Mouse (Mus musculus): Measurements from ENCODE around the gene Pex5l. TPM values are rescaled to one million over a fixed set of nuclear protein-coding genes. Genes with fewer than 3 reads are reported as not detected.
A peak's percentile ranks its signal among the peaks of the same experiment; 100 is the strongest.

The Pex5l gene
- total and polyA plus RNA-seq, 3 experiments: 0.08 to 0.44 (median 0.44) TPM

- Histone ChIP-seq H3K79me2 (replicated peaks; ENCODE audit: control insufficient read depth, extremely low read depth, insufficient read depth, poor library complexity, severe bottlenecking) (no peaks in the 10 kb centered on the region), H3K4me2 (ENCODE audit: insufficient read depth, low read depth, poor library complexity, severe bottlenecking) (no peak overlapping the region), H3K4me3 (replicated peaks in 1 of 3; ENCODE audit: low read depth in 2 of 3, low read length in 2 of 3, poor library complexity in 1 of 3) (no peak overlapping the region), H3K9me3 (replicated peaks; ENCODE audit: low read length) (no peaks in the 10 kb centered on the region), H3K9ac (ENCODE audit: insufficient read depth, low read depth) (no peak overlapping the region), H3K36me3 (replicated peaks in 1 of 2; ENCODE audit: control insufficient read depth in 1 of 2, insufficient read depth in 1 of 2, low read length in 1 of 2) (no peaks in the 10 kb centered on the region), H3K27ac (ENCODE audit: insufficient read depth, low read depth) (no peak overlapping the region), H3K27me3 (replicated peaks) (no peaks in the 10 kb centered on the region), H3K4me1 (ENCODE audit: control insufficient read depth in 1 of 2, insufficient read depth in 2 of 2) (no peaks in the 10 kb centered on the region; a peak in 1 of 4 replicates)
- TF ChIP-seq MAFK (IDR thresholded peaks at IDR 0.05; ENCODE audit: insufficient replicate concordance, low read length): peak; percentile 58; the same call in 1 of the 2 replicates
- no peak for TF ChIP-seq HCFC1 (IDR thresholded peaks at IDR 0.05; ENCODE audit: low read depth, low read length)
- no peak for DNase-seq (ENCODE audit: extremely low read depth)
- in situ Hi-C loops (cut with MboI; ENCODE audit: low pct_ligation_motif_present, low pct_unique_long_range_greater_than_20kb, low sequenced_read_pairs) (no loop called here), dilution Hi-C loops (cut with MboI; ENCODE audit: extremely low pct_ligation_motif_present, extremely low pct_unique_long_range_greater_than_20kb, low sequenced_read_pairs) (no loop called here)
Observed at GRCm38 (mm10) chr3:32968671-32969425, 174.2 kb downstream of the Pex5l start.

DNA sequence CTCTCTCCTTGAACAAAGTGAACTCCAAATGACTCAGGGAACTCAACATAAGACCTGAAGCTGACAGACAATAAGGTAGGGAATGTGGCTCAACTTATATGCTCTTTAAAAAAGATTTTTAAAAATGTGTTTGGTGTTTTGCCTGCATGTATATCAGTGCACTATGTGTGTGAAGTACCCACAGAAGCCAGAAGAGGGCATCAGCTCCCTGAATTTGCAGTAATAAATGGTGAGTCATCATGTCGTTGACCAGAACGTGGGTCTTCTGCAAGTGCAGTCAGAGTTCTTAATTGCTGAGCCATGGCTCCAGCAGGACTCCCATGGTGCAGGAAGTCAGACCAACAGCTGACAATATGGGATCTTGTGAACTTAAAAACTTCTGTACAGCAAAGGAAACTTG, 177.5 kb downstream of the Pex5l start:
- no peak overlapping the region for H3K4me3 ChIP-seq (replicated peaks in 1 of 3; ENCODE audit: low read depth in 2 of 3, low read length in 2 of 3, poor library complexity in 1 of 3)
- no peaks in the 10 kb centered on the region for H3K27me3 ChIP-seq (replicated peaks)
- H3K4me1 ChIP-seq (ENCODE audit: control insufficient read depth in 1 of 2, insufficient read depth in 2 of 2): no peaks in the 10 kb centered on the region; a peak in 1 of 4 replicates
- no peaks in the 10 kb centered on the region for H3K36me3 ChIP-seq (replicated peaks in 1 of 2; ENCODE audit: control insufficient read depth in 1 of 2, insufficient read depth in 1 of 2, low read length in 1 of 2)
- H3K9ac ChIP-seq (ENCODE audit: insufficient read depth, low read depth): no peak overlapping the region
- DNase-seq (ENCODE audit: extremely low read depth): peak; percentile 52
- TF ChIP-seq IRF4 (IDR thresholded peaks at IDR 0.05; ENCODE audit: low read depth, low read length) (no peak), SMC3 (IDR thresholded peaks at IDR 0.05; ENCODE audit: low read depth, low read length) (peak; percentile 38), MAX (IDR thresholded peaks at IDR 0.05; ENCODE audit: low read length) (no peak), CTCF (conservative IDR thresholded peaks at IDR 0.05 in 1 of 2, IDR thresholded peaks at IDR 0.05 in 1 of 2; ENCODE audit: low read depth in 2 of 2, low read length in 2 of 2) (peak; percentile 54 to 58; a peak in 3 of 4 replicates), ETS1 (conservative IDR thresholded peaks at IDR 0.05; ENCODE audit: low read depth, low read length) (no peak), JUND (conservative IDR thresholded peaks at IDR 0.05; ENCODE audit: low read depth, low read length) (peak; percentile 64), E2F4 (IDR thresholded peaks at IDR 0.05; ENCODE audit: insufficient replicate concordance, low read depth, low read length) (no peak), CHD1 (IDR thresholded peaks at IDR 0.05; ENCODE audit: low read depth, low read length) (no peak), MAFK (IDR thresholded peaks at IDR 0.05; ENCODE audit: insufficient replicate concordance, low read length) (peak; percentile 86; the same call in 1 of the 2 replicates), EP300 (IDR thresholded peaks at IDR 0.05; ENCODE audit: low read length) (no peak), RAD21 (IDR thresholded peaks at IDR 0.05; ENCODE audit: low read depth, low read length) (peak; percentile 56)
- in situ Hi-C loops (cut with MboI; ENCODE audit: low pct_ligation_motif_present, low pct_unique_long_range_greater_than_20kb, low sequenced_read_pairs): no loop called here
- no peaks in the 10 kb centered on the region for H3K9me3 ChIP-seq (replicated peaks; ENCODE audit: low read length)
- no peaks in the 10 kb centered on the region for H3K79me2 ChIP-seq (replicated peaks; ENCODE audit: control insufficient read depth, extremely low read depth, insufficient read depth, poor library complexity, severe bottlenecking)
- H3K4me2 ChIP-seq (ENCODE audit: insufficient read depth, low read depth, poor library complexity, severe bottlenecking): no peak overlapping the region
- dilution Hi-C loops (cut with MboI; ENCODE audit: extremely low pct_ligation_motif_present, extremely low pct_unique_long_range_greater_than_20kb, low sequenced_read_pairs): no loop called here
- H3K27ac ChIP-seq (ENCODE audit: insufficient read depth, low read depth): no peak overlapping the region

DNA sequence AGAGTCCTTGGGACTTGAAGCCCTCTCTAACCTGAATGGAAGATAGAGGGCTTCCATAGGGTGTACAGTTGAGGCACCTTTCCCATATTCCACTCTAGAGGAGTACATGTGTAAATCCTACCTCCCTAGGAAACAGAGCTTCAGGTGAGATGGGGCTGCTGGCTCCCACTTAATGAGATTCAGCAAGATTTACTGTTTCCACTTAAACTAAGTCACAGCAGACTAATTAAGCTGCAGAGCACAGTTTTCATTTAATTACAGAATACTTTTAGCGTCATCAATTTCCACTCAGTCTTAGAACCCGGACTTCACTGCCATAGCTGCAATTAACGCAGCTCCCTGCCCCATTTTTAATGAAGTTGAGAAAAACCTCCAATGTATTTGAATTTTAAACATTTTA, 181.6 kb downstream of the Pex5l start:
- no peak for DNase-seq (ENCODE audit: extremely low read depth)
- in situ Hi-C loops (cut with MboI; ENCODE audit: low pct_ligation_motif_present, low pct_unique_long_range_greater_than_20kb, low sequenced_read_pairs) (no loop called here), dilution Hi-C loops (cut with MboI; ENCODE audit: extremely low pct_ligation_motif_present, extremely low pct_unique_long_range_greater_than_20kb, low sequenced_read_pairs) (no loop called here)
- H3K4me2 ChIP-seq (ENCODE audit: insufficient read depth, low read depth, poor library complexity, severe bottlenecking): no peak overlapping the region
- H3K27me3 ChIP-seq (replicated peaks): no peaks in the 10 kb centered on the region
- H3K79me2 ChIP-seq (replicated peaks; ENCODE audit: control insufficient read depth, extremely low read depth, insufficient read depth, poor library complexity, severe bottlenecking): no peaks in the 10 kb centered on the region
- H3K36me3 ChIP-seq (replicated peaks in 1 of 2; ENCODE audit: control insufficient read depth in 1 of 2, insufficient read depth in 1 of 2, low read length in 1 of 2): no peaks in the 10 kb centered on the region
- no peaks in the 10 kb centered on the region; a peak in 1 of 4 replicates for H3K4me1 ChIP-seq (ENCODE audit: control insufficient read depth in 1 of 2, insufficient read depth in 2 of 2)
- no peaks in the 10 kb centered on the region for H3K9me3 ChIP-seq (replicated peaks; ENCODE audit: low read length)
- H3K4me3 ChIP-seq (replicated peaks in 1 of 3; ENCODE audit: low read depth in 2 of 3, low read length in 2 of 3, poor library complexity in 1 of 3): no peak overlapping the region
- no peak overlapping the region for H3K9ac ChIP-seq (ENCODE audit: insufficient read depth, low read depth)
- H3K27ac ChIP-seq (ENCODE audit: insufficient read depth, low read depth): no peak overlapping the region
- no peak for TF ChIP-seq GABPA (IDR thresholded peaks at IDR 0.05; ENCODE audit: insufficient replicate concordance, low read depth, low read length)
- TF ChIP-seq JUND (conservative IDR thresholded peaks at IDR 0.05; ENCODE audit: low read depth, low read length): no peak
- TF ChIP-seq ZC3H11A (IDR thresholded peaks at IDR 0.05; ENCODE audit: low read depth, low read length): no peak
- TF ChIP-seq PAX5 (IDR thresholded peaks at IDR 0.05; ENCODE audit: low read length): no peak
- no peak for TF ChIP-seq MEF2A (IDR thresholded peaks at IDR 0.05; ENCODE audit: borderline replicate concordance, low read depth, low read length)
- no peak for TF ChIP-seq USF1 (IDR thresholded peaks at IDR 0.05; ENCODE audit: low read depth, low read length)
- TF ChIP-seq IRF4 (IDR thresholded peaks at IDR 0.05; ENCODE audit: low read depth, low read length): no peak
- TF ChIP-seq RCOR1 (conservative IDR thresholded peaks at IDR 0.05; ENCODE audit: low read depth, low read length): no peak
- no peak for TF ChIP-seq EP300 (IDR thresholded peaks at IDR 0.05; ENCODE audit: low read length)
- TF ChIP-seq CHD2 (IDR thresholded peaks at IDR 0.05; ENCODE audit: low read length): no peak
- no peak for TF ChIP-seq SMC3 (IDR thresholded peaks at IDR 0.05; ENCODE audit: low read depth, low read length)
- TF ChIP-seq POLR2AphosphoS2 (IDR thresholded peaks at IDR 0.05; ENCODE audit: low read depth, low read length): no peak

All from CH12.LX (cell line).